Mouse (Mus musculus): ENCODE data around the gene 4930550C14Rik. TPM values are rescaled to one million over a fixed set of nuclear protein-coding genes. Genes with fewer than 3 reads are reported as not detected.
A peak's percentile ranks its signal among the peaks of the same experiment; 100 is the strongest.

4930550C14Rik gene
- 0.23 and 1.0 TPM in 2 replicates for polyA plus RNA-seq (2016; fragmentation: Nextera tagmentation; extraction: Ambion mirVana)

DNA sequence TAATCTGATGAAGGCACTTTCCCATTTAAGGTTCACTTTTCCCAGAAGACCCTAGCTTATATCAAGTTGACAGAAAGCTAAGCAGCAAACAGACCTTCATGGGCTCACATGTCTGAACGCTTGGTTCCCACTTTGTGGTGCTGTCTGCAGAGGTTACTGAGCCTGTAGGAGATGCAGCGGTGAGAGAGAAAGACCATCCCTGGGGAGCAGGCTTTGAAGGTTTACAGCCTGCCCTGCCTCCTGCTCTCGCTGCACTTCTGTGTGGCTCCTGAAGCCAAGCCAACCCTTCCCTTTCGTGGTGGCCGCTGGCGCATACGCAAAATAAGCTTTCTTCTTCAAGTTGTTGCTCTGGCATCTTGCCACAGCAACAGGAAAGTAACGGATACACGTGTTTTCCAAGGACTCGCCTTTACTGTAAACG, at the start of gene 4930550C14Rik:
Gene 4930550C14Rik, plus strand, starts transcription at position 35 of the 421 bp plus-strand sequence.
- Histone ChIP-seq H3K4me3 (no peak within 1 kb of the TSS), H3K27ac (ENCODE audit: poor library complexity, severe bottlenecking) (peak within 1 kb of the TSS; percentile 37; the same call in 1 of the 2 replicates), H3K9me3 (replicated peaks) (no peaks in the 10 kb centered on the region), H3K27me3 (replicated peaks) (no peaks in the 10 kb centered on the region), H3K36me3 (peaks cover 7% of the 10 kb centered on the region; the same call in 1 of the 2 replicates), H3K4me1 (replicated peaks) (peaks cover 14% of the 10 kb centered on the region), H3K9ac (peak within 1 kb of the TSS; percentile 36; the same call in 1 of the 2 replicates), H3K4me2 (peak within 1 kb of the TSS; percentile 45)
- 23% methylated on average over 11 of the region's 11 CpGs for WGBS
- no peak for ATAC-seq (ENCODE audit: insufficient number of reproducible peaks, low FRiP score)

DNA sequence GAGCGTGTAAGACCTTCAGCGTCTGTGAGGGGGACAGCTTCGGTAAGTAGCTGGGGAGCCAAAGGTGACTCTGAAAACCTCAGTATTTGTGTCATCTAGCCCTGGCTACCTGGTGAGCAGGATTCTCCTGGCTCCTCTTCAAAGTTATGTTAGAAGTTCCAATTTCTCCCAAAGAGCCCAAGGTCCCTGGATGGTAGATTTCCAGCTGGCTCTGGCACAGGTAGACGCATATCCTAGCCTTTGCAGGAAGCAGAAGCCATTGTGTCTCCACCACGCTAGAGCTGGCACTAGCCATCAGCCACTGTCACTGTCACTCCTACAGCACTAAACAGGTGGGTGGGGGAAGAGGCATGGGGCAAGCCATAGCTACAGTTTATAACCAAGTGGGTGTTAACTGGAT, 49.0 kb upstream of the 4930550C14Rik start:
- Histone ChIP-seq H3K4me3 (no peak overlapping the region), H3K4me1 (replicated peaks) (no peaks in the 10 kb centered on the region), H3K4me2 (no peak overlapping the region), H3K36me3 (no peaks in the 10 kb centered on the region), H3K27me3 (replicated peaks) (no peaks in the 10 kb centered on the region), H3K9ac (no peak overlapping the region), H3K27ac (ENCODE audit: poor library complexity, severe bottlenecking) (no peak overlapping the region), H3K9me3 (replicated peaks) (0 out of 2 replicates have a peak, but pooled peaks cover 7% of the 10 kb centered on the region)
- 81% methylated on average over 5 of the region's 5 CpGs for WGBS
- no peak for ATAC-seq (ENCODE audit: insufficient number of reproducible peaks, low FRiP score)

DNA sequence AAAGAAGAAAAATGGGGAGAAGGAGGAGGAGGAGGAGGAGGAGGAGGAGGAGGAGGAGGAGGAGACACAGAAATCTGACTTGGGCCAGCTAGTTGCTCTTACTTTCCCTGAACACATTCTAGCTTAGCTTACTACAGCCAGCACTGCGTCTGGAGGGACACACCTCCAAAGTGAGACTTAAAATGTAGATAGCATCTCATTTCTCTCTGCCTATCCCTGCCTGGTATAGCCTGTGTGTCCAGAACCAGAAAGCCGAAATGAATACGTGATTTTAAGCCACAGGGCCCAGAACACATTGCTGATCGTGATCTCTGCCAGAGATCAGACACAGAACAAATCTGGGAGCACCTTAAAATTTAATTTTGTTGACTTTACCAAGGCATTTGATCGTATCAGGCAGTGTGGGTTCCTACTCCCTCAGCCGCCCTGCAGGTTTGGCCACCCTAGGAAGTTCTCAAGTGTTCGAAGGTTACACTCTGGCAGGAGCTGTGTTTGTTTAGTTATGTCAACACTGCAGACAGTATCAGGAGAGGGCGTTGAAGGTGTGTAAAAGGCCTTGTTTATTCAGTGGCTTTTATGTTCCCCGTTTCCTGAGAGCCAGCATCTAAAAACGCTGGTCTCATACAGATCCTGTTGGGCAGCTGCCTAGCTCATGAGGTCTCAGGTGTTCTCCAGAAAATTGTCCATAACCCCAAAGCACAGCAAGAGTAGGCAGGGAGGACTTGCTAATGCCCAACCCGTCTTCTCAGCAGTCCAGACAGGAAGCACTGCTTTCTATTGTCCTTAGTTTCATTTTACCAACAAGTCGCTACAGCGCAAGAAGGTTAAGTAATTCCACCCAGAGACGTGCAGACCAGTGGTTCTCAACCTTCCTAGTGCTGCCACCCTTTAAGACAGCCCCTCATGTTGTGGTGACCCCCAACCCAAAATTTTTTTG, 45.6 kb upstream of the 4930550C14Rik start:
- Histone ChIP-seq H3K4me2 (no peak overlapping the region), H3K27me3 (replicated peaks) (no peaks in the 10 kb centered on the region), H3K4me1 (replicated peaks) (no peaks in the 10 kb centered on the region), H3K27ac (ENCODE audit: poor library complexity, severe bottlenecking) (no peak overlapping the region), H3K36me3 (no peaks in the 10 kb centered on the region), H3K4me3 (no peak overlapping the region), H3K9ac (no peak overlapping the region), H3K9me3 (replicated peaks) (no peaks in the 10 kb centered on the region)
- no peak for ATAC-seq (ENCODE audit: insufficient number of reproducible peaks, low FRiP score)
- 47% methylated on average over 14 of the region's 14 CpGs for WGBS

DNA sequence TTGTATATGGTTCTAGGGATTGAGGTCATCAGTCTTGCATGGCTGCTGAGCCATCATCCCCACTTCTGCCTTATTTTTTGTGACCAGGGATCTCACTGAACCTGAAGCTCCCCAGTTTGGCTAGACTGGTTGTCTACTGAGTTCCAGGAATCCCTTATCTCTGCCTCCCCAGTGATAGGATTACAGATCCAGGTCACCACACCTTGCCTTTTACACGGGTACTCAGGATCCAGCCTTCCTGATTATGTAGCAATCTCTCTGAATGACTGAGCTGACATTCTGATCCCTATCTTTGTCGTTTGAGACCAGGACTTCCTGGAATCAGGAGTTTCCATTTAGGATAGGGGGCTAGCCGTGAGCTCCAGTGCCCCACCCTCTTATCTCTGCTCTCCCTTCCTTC, 30.8 kb upstream of the 4930550C14Rik start:
- no peak overlapping the region for H3K27ac ChIP-seq (ENCODE audit: poor library complexity, severe bottlenecking)
- no peak overlapping the region for H3K4me3 ChIP-seq
- H3K9ac ChIP-seq: no peak overlapping the region
- WGBS: 24% methylated on average over 3 of the region's 3 CpGs
- H3K4me2 ChIP-seq: no peak overlapping the region
- H3K4me1 ChIP-seq (replicated peaks): no peaks in the 10 kb centered on the region
- no peaks in the 10 kb centered on the region for H3K9me3 ChIP-seq (replicated peaks)
- no peaks in the 10 kb centered on the region for H3K36me3 ChIP-seq
- ATAC-seq (ENCODE audit: insufficient number of reproducible peaks, low FRiP score): no peak
- no peaks in the 10 kb centered on the region for H3K27me3 ChIP-seq (replicated peaks)

- H3K27me3 ChIP-seq (replicated peaks): no peaks in the 10 kb centered on the region
- H3K9me3 ChIP-seq (replicated peaks): no peaks in the 10 kb centered on the region
- no peak overlapping the region for H3K9ac ChIP-seq
- ATAC-seq (ENCODE audit: insufficient number of reproducible peaks, low FRiP score): no peak
- H3K27ac ChIP-seq (ENCODE audit: poor library complexity, severe bottlenecking): no peak overlapping the region; the same call in 1 of the 2 replicates
- whole genome bisulfite sequencing: 59% methylated on average over 4 of the region's 4 CpGs
- H3K4me2 ChIP-seq: no peak overlapping the region
- H3K36me3 ChIP-seq: no peaks in the 10 kb centered on the region
- H3K4me3 ChIP-seq: no peak overlapping the region
- H3K4me1 ChIP-seq (replicated peaks): 0 out of 2 replicates have a peak, but pooled peaks cover 4% of the 10 kb centered on the region
Observed at GRCm38 (mm10) chr9:53375907-53376306, 26.2 kb upstream of the 4930550C14Rik start.

DNA sequence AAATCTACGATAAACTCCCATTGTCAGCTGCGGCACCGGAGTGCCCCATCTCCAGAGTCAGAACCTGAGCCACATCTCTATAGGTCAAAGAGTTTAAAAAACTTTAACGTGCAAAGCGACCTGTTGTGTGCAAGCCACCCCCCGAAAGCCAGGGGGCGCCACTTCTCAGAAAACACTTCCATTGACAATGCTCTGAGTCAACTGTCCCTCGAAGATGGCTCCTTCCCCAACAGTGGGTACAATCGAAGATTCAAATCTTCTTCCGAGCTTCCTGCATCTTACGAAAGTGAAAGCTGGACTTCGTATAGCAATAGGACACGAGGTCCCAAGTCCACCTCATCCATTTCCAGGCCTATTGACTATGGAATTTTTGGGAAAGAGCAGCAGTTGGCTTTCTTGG, 25.3 kb upstream of the 4930550C14Rik start:
- Histone ChIP-seq H3K9me3 (replicated peaks) (no peaks in the 10 kb centered on the region), H3K9ac (no peak overlapping the region), H3K36me3 (no peaks in the 10 kb centered on the region), H3K4me3 (no peak overlapping the region), H3K27me3 (replicated peaks) (no peaks in the 10 kb centered on the region), H3K4me1 (replicated peaks) (0 out of 2 replicates have a peak, but pooled peaks cover 4% of the 10 kb centered on the region), H3K27ac (ENCODE audit: poor library complexity, severe bottlenecking) (no peak overlapping the region), H3K4me2 (no peak overlapping the region)
- WGBS: 82% methylated on average over 13 of the region's 13 CpGs
- ATAC-seq (ENCODE audit: insufficient number of reproducible peaks, low FRiP score): no peak

DNA sequence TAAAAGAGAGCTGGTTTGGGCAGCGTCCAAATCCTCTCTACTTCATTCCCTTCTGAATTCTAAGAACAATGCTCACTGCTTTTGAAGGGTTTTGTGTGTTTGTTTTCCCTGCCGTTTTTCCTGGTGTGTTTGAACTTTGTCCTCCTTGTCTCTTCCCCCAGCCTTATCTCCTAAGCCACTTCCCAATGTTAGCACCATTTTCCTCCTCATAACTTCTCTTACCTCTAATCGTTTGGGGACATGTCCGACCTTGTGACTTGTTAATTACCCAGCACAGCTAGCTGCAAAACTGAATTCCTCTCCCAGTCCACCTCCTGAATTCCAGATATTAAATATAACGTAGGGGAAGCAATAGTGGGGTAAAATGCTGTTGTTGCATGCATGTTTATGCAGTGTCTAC, 24.5 kb upstream of the 4930550C14Rik start:
- Histone ChIP-seq H3K36me3 (no peaks in the 10 kb centered on the region), H3K27ac (ENCODE audit: poor library complexity, severe bottlenecking) (no peak overlapping the region), H3K9ac (no peak overlapping the region), H3K4me2 (no peak overlapping the region), H3K9me3 (replicated peaks) (no peaks in the 10 kb centered on the region), H3K27me3 (replicated peaks) (no peaks in the 10 kb centered on the region), H3K4me3 (no peak overlapping the region), H3K4me1 (replicated peaks) (0 out of 2 replicates have a peak, but pooled peaks cover 4% of the 10 kb centered on the region)
- WGBS: 45% methylated on average over 5 of the region's 5 CpGs
- ATAC-seq (ENCODE audit: insufficient number of reproducible peaks, low FRiP score): no peak

DNA sequence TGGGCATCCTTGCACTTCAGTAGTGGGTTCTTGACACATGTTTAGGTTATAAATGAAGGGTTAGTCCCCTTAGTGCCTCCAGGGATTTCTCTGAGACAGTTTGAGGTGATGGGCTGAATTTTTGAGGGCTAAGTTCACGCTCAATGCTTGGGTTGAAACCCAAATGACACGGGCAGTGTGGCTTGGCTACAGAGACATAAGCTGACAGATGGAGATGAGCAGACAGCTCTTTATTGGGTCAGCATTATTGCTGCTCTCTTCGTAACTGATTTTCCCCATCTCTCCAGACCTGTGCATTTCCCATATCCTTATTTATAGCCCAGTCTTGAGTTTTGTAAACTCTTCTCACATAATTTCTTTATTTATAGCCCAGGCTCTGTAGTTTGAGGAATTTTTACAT, 24.0 kb upstream of the 4930550C14Rik start:
- H3K9ac ChIP-seq: no peak overlapping the region
- H3K9me3 ChIP-seq (replicated peaks): no peaks in the 10 kb centered on the region
- H3K36me3 ChIP-seq: no peaks in the 10 kb centered on the region
- WGBS: 82% methylated on average over 3 of the region's 3 CpGs
- 0 out of 2 replicates have a peak, but pooled peaks cover 4% of the 10 kb centered on the region for H3K4me1 ChIP-seq (replicated peaks)
- no peak overlapping the region for H3K4me2 ChIP-seq
- H3K27me3 ChIP-seq (replicated peaks): no peaks in the 10 kb centered on the region
- no peak for ATAC-seq (ENCODE audit: insufficient number of reproducible peaks, low FRiP score)
- H3K27ac ChIP-seq (ENCODE audit: poor library complexity, severe bottlenecking): no peak overlapping the region
- no peak overlapping the region for H3K4me3 ChIP-seq

DNA sequence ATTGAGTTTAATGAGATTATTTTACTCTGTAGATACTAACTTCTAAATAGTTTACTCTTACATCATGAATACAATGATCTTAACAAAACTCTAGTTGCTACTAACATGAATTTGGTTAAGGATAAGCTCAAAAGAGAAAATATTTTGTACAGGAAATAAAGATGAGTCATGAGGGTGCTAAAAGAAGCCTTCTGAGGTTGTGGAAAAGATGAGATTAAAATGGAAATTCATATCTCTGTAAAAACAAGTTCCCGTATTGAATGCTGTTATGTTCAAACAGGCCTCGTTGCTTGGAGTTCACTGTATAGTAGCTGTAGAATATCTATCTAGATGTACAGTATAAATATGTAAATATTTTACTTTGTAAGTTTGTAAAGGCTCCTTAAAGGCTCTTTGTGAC, 21.5 kb upstream of the 4930550C14Rik start:
- WGBS: 52% methylated on average over 2 of the region's 2 CpGs
- H3K4me1 ChIP-seq (replicated peaks): 0 out of 2 replicates have a peak, but pooled peaks cover 4% of the 10 kb centered on the region
- no peak overlapping the region for H3K9ac ChIP-seq
- no peaks in the 10 kb centered on the region for H3K27me3 ChIP-seq (replicated peaks)
- no peak overlapping the region for H3K4me2 ChIP-seq
- ATAC-seq (ENCODE audit: insufficient number of reproducible peaks, low FRiP score): no peak
- H3K4me3 ChIP-seq: no peak overlapping the region
- H3K36me3 ChIP-seq: no peaks in the 10 kb centered on the region
- no peak overlapping the region for H3K27ac ChIP-seq (ENCODE audit: poor library complexity, severe bottlenecking)
- no peaks in the 10 kb centered on the region for H3K9me3 ChIP-seq (replicated peaks)

DNA sequence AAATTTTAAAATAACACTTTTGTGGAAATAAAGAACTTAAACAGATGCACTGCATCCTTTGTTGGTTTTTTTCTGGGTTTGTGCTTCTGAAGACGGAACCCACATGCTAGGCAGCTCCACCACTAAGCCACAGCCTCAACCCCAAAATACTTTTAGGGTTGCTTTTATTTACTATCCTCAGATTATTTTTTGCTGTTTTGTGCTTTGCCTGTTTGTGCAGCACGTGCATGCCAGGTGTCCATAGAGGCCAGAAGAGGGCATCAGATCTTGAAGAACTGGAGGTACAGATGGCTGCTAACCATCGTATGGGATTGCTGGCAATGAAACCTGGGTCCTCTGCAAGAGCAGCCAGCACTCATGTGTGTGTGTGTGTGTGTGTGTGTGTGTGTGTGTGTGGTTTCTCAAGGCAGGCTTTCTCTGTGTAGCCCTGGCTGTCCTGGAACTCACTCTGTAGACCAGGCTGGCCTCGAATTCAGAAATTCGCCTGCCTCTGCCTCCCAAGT, 21.0 kb upstream of the 4930550C14Rik start:
- Histone ChIP-seq H3K27me3 (replicated peaks) (no peaks in the 10 kb centered on the region), H3K36me3 (no peaks in the 10 kb centered on the region), H3K27ac (ENCODE audit: poor library complexity, severe bottlenecking) (no peak overlapping the region), H3K9me3 (replicated peaks) (no peaks in the 10 kb centered on the region), H3K9ac (no peak overlapping the region), H3K4me3 (no peak overlapping the region), H3K4me2 (no peak overlapping the region), H3K4me1 (replicated peaks) (0 out of 2 replicates have a peak, but pooled peaks cover 4% of the 10 kb centered on the region)
- no peak for ATAC-seq (ENCODE audit: insufficient number of reproducible peaks, low FRiP score)
- 81% methylated on average over 5 of the region's 5 CpGs for WGBS
